Mouse (Mus musculus): ENCODE results near the gene Slc24a3. TPM values are rescaled to one million over a fixed set of nuclear protein-coding genes. Genes with fewer than 3 reads are reported as not detected.

Slc24a3 gene
- total RNA-seq, 1 experiment from 2014 or later, result 3.8 TPM

GRCm38 (mm10) chr2:145405746-145406145, 238.2 kb downstream of the Slc24a3 start:
- ATAC-seq (replicated peaks; ENCODE audit: low read depth, poor library complexity, severe bottlenecking), result peak; percentile 54; the same call in 1 of the 2 replicates

DNA sequence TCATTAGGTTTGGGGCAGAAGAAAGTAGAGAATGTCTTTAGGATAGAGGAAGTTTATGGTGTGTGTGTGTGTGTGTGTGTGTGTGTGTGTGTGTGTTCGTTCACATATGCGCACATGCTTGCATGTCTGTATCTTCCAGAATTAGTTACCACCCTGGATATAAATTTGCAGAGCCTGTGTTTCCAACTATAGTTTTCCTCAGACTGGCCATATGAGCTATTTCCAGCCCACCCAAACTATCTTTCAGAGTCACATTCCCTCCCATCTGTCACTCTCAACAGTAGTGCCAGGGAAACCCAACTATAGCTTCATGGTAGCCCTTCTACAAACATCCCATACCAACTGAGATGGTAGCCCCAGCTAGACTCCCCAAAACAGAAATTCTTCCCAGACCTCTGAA, 250.2 kb downstream of the Slc24a3 start:
- no peak for ATAC-seq (replicated peaks; ENCODE audit: low read depth, poor library complexity, severe bottlenecking)

DNA sequence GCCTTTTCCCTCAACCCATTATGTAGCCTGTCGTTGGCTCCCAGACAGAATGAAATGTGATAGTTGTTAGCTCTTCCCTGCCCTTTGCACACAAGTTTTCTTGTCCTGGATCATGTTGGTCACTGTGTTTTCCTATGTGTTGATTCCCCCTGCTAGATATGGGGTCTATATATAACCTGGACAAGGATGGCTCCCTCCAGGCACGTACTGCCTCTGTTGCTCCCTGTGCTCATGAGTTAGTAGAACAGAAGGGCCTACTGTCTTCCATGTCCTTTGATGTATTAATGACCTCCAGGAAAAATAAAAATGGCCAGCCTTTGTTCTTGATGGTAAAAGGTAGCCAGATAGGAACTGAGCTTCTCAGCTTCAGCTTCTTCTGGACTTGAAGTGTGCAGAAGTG, 251.5 kb downstream of the Slc24a3 start:
- no peak for ATAC-seq (replicated peaks; ENCODE audit: low read depth, poor library complexity, severe bottlenecking)

DNA sequence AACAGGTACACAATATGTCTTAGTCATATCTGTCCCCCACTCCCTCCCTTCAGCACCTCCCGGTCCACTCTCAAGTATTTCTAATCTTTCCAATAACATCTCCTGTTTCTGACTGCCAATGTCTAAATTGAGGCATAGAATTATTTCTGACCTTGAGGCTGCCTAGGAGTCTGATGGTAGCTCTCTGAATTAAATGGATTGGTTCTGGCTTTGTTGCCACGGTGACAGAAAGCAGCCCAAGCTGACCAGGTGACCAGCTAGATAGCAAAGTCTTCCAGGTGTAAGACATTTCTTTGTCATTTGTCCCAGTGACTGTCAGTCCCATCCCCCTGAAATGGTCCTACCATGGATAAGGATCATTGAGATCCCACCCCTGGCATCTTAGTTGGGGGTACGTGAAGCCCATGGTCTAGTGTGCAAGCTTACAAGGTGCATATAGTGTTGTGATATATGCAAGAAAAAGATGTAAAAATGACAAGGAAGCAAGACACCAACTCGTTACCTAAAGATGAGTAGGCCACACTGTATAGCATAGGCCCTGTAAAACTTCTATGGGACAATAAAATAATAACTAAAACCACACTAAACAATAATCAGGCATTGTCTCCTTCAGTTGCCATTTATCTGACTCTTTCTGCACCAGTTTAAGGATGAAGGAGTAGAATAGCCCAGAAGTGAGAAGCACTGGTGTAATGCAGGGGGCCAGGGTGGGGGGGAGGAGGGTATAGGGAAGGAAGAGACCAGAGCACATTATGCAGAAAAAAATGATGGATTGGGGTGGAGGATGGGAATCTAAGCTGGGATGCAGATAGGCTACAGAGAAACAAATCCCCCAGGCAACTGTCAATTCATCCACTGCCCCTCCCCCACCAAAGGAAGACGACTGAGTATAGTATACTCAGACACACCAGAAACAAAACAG, 253.7 kb downstream of the Slc24a3 start:
- no peak for ATAC-seq (replicated peaks; ENCODE audit: low read depth, poor library complexity, severe bottlenecking)

- ATAC-seq (replicated peaks; ENCODE audit: low read depth, poor library complexity, severe bottlenecking), result no peak
These were observed 254.3 kb downstream of the Slc24a3 start for GRCm38 (mm10) chr2:145421889-145422212.

- ATAC-seq (replicated peaks; ENCODE audit: low read depth, poor library complexity, severe bottlenecking), result no peak
These were observed 262.4 kb downstream of the Slc24a3 start for GRCm38 (mm10) chr2:145429982-145430381.

DNA sequence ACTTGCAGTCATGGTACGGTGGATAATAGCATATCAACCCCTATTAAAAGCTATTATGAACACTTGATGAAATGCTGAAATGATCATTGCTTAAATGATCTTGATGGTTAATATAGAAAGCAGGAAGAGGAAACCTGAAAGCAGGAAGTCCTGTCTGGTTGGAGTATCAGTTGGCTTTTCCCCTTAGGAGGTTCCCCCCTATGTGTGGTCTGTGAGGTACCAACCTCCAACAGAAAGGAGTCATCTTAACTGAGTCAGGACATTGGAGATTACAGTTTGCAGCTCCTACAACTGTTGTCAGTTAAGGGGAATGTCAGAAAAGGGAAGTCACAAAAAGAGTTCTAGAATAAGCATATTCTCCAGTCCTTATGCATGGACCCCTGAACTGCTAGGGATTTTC, 266.5 kb downstream of the Slc24a3 start:
- 0 out of 2 replicates have a peak, but pooled peaks have one; percentile 25 for ATAC-seq (replicated peaks; ENCODE audit: low read depth, poor library complexity, severe bottlenecking)

DNA sequence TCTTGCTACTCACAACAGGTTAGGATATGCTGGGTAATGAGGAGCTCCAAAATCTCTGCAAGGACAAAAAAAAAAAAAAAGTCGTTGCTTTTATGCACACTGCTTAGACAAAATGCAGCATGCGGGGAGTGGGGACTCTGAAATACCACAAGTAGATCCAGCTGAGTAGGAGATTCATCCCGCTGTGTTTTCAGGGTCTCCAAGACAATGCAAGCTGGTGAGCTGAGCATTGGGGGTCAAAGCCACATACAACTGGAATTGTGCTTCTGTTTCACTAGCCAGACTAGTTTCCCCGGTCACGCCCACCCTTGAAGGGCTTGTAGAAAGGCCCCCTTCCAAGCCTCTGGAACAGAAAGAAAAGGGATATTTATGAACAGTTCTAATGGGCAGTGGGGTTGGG, 270.8 kb downstream of the Slc24a3 start:
- ATAC-seq (replicated peaks; ENCODE audit: low read depth, poor library complexity, severe bottlenecking), result no peak

DNA sequence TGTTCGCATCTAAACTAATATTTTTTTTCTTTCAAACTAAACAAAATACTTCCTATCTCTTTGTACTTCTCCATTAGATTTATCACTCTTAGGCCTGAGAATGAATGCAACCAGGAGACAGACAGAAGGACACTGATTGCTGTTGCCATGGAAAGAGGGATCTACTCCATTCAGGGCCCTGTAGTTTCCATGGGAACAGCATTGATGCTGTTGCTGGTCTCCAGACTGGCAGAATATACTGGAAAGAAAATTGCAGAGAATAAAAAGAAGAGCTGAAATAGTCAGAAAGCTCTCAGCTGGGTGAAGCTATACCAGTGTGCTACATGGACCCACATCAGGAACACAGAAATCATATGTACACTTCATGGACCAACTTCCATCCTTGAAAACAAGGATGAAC, 272.2 kb downstream of the Slc24a3 start:
- ATAC-seq (replicated peaks; ENCODE audit: low read depth, poor library complexity, severe bottlenecking), result no peak

GRCm38 (mm10) chr2:145457106-145457747, 289.7 kb downstream of the Slc24a3 start:
- ATAC-seq (replicated peaks; ENCODE audit: low read depth, poor library complexity, severe bottlenecking), result peak; percentile 66

- no peak for ATAC-seq (replicated peaks; ENCODE audit: low read depth, poor library complexity, severe bottlenecking)
These were observed 293.4 kb downstream of the Slc24a3 start for GRCm38 (mm10) chr2:145460854-145461423.

DNA sequence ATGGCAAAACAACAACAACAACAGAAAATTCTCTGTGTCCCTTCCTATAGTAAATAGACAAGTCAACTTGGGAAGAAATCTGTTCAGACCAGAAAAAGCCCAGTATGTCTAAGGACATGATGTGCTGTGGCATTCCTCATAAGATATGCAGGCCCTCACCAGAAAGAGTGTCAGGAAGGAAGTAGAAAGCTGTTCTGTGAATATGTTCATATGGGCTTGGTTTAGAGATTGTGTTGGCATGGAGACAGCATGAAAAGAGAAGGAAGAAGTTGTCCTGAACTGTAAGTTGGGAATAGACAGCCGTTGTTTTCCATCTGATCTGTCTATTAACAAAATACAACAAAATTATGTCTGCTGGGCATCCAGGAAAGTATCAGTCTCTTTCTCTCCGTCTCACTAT, 294.7 kb downstream of the Slc24a3 start:
- no peak for ATAC-seq (replicated peaks; ENCODE audit: low read depth, poor library complexity, severe bottlenecking)

DNA sequence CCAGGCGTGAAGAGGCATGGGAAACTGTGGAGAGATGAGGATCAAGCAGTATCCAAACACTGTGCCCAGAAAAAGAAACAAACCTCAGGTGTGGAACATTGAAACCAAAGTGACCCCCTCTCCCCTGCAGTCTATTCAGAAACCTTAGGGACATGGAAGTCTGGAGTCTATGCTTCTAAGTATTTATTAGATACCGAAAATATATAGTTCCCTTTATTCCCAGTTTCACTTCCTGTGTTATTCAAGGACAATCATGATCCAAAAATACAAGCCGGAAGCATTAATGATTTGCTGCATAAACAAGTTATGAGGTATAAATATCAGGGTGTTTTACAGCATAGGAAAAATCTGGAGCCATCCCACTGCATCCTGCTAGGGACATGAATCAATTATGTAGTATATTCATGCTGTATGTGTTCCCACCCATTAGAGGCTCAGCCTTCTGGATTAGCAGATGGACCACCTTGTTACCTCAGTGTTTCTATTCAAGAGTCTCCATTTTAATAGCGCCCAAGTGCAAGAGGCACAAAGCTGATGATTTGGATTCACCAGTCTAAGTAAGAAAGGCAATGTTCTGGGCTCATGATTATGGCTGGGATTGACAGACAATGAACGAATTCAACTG, 301.3 kb downstream of the Slc24a3 start:
- no peak for ATAC-seq (replicated peaks; ENCODE audit: low read depth, poor library complexity, severe bottlenecking)

DNA sequence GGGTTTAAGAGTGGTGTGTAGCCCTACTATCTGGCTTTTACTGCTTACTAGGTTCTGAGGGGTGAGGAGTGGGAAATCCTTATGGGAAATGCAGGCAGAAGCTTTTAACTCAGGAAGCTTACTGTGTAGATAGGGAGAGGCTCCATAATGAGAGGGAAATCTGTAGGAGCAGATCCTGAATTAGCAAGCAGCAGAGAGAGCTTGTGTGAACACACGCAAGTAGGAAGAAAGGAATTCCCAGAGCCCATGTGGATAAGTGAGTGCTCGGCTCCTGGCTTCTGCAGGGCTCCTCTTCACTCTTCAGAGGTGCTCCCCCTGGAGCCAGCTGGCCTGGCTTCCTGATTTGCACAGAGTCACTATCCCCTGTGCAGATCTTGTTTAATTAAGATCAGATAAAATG, 309.9 kb downstream of the Slc24a3 start:
- no peak for ATAC-seq (replicated peaks; ENCODE audit: low read depth, poor library complexity, severe bottlenecking)

GRCm38 (mm10) chr2:145479676-145480075, 312.1 kb downstream of the Slc24a3 start:
- ATAC-seq (replicated peaks; ENCODE audit: low read depth, poor library complexity, severe bottlenecking), result no peak

- no peak for ATAC-seq (replicated peaks; ENCODE audit: low read depth, poor library complexity, severe bottlenecking)
These were observed 332.7 kb downstream of the Slc24a3 start for GRCm38 (mm10) chr2:145500231-145500630.

- ATAC-seq (replicated peaks; ENCODE audit: low read depth, poor library complexity, severe bottlenecking), result no peak
These were observed 333.9 kb downstream of the Slc24a3 start for GRCm38 (mm10) chr2:145501472-145501871.

DNA sequence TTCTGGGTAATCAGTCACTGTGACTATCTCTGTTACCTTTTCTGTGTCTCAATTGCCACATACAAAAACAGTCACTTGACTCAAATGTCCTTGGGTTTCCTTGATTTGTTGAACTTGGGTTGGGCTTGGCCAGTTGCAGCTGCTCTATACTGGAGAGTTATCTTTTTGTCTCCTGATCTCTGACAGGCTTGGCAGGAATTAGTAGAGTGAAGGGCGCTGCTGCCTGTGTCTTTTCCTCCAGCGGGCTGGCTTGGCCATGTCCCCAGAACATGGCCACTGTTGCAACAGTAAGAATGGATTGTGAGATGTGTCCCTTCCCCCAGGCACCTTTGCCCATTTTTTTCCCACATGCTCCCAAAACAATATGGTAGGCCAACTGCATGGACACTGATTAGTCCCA, 340.1 kb downstream of the Slc24a3 start:
- no peak for ATAC-seq (replicated peaks; ENCODE audit: low read depth, poor library complexity, severe bottlenecking)

DNA sequence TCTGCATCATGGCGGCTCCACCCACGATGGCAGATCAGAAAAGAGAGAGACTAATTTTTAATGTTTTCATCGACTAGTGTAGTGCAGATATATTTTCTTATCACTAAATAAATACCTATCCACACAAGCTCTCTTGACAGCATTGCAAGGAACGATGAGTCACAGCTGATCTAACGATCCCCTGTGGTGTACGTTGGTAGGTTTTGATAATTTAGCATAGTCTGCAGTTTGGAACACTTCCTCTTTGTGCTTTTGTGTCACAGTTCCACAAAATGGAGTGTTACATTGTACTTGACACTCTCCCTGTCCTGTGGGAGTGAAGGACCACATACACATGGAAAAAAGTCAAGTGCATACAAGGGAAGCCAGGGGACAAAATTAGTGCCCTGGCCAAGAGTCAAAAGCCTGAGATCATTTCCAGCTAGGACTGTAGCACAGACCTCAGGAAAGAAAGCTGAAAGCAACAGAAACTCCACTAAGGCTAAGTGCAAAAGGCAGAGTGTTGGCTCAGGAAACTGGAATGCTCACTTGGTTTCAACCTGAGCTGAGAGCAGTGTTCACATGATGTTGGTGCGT, 343.2 kb downstream of the Slc24a3 start:
- ATAC-seq (replicated peaks; ENCODE audit: low read depth, poor library complexity, severe bottlenecking), result peak; percentile 78

DNA sequence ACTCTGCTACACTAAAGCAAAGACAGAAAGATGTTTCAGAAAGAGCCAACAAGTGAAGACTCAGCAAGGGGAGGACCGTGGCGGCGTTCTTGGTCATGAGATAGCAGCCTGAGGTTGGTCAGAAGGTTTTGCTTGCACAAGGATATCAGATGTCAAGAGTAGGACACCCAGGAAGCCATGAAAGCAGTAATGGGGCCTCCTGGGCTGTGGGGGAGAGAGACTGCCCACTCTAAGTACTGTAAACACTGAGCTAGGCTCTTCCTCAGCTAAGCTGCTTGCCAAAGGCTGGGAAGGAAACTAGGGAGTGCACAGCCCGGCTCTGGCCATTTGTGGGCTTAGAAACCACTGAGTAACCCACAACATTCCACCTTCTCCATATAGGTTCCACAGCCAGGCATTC, 348.4 kb downstream of the Slc24a3 start:
- no peak for ATAC-seq (replicated peaks; ENCODE audit: low read depth, poor library complexity, severe bottlenecking)

All from common myeloid progenitor, adult 5-6 weeks (primary cell).